Mouse (Mus musculus) urinary bladder, postnatal 14 days (tissue): ENCODE measurements around the gene Ccin.

Source experiments
- DNase-seq: peaks from one replicate; pipeline ENCODE4 v3.0.0; 2021; ENCODE audit warnings: low spot score

The Ccin gene

DNA sequence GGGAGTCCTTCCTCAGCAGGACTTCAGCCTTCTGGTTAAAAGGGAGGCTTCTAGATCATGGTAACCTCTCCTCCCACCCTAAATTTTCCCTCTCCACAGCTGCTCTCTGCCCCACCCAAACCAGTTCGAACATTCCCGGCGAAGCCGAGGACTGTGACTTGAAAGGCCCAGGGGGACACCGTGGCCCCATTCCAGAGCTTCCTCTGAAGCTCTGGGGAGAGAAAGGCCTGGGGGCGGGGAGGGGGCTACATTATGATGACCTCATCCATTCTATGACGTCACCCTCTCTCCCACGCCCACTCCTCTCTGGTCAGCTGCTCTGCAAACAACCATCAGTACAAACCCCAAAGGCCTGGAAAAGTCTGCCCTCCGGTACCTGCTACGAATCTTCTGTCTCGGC, at the start of gene Ccin:
Ccin (plus strand) TSS at position 303 of the 400 bp plus-strand sequence.
- no peak for DNase-seq

DNA sequence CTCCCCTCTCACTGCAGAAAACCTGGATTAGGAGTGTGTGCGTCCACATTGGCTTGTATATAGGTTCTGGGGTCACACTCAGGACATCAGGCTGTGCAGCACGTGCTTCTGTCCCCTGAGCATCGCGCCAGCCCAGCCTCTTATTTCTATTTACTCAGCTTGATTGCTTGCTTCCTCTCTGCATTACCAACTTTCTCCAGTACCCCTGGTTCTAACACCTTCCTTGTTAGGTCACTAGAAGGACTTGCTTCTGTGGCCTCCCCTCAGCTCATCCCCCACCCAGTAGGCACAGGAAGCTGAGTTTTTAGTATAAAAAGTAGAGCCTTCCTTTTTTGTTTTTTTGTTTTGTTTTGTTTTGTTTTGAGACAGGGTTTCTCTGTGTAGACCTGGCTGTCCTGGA, 47.1 kb upstream of the Ccin start:
- DNase-seq: no peak

DNA sequence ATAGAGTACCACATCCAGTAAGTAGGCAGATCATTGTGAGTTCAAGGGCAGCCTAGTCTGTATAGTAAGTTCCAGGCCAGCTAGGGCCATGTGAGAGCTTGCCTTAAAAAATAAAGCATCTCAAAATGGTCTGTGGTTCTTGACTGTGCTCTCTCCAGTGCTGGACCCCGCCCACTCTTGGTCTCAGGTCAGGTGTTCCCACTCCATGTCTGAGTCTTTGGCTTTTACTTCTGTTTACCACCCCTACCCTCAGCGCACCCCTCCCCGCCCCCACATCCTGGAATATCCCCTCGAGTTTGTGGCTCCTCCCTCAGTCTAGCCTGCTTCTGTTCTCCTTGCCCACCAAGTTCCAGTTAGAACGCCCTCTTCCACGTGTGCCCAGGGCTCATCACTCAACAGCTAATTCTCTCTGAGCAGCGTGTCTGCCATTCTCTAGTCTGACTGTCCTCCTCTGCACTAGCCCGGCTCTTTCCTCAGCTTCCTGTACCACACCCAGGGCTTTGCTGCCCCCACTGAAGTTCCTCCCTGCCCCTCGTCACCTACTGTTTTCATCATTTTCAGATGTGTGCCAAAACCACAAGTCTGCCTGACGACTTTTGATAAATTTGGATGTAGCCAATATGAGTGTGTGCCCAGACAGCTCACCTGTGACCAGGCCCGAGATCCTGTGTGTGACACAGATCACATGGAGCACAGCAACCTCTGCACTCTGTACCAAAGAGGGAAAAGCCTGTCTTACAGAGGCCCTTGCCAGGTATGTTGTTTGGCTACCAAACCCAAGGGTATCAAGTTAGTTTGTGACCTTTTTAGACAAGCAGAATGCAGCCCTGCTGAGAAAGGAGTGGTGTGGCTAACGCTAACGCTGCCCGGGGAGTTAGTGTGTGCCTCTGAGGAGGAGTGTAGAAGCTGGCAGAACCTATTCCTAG, 46.3 kb upstream of the Ccin start:
- DNase-seq: no peak

DNA sequence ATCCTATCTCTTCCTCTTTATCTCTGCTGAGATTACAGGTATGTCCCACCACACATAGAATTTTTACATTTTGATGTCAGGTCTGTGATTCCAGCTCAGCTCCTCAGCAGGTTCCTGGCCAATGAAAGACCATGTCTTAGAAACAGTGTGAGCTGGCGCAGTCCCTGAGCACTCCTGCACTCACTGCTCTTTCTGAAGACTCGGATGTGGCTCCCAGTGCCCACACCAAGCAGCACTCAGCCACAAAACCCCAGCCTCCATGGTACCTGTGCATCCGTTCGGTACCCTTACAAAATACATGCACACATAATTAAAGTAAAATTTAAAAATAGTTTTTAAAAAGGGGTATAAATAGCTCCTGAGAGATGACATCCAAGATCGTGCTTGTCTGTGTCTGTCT, 42.0 kb upstream of the Ccin start:
- DNase-seq: no peak

DNA sequence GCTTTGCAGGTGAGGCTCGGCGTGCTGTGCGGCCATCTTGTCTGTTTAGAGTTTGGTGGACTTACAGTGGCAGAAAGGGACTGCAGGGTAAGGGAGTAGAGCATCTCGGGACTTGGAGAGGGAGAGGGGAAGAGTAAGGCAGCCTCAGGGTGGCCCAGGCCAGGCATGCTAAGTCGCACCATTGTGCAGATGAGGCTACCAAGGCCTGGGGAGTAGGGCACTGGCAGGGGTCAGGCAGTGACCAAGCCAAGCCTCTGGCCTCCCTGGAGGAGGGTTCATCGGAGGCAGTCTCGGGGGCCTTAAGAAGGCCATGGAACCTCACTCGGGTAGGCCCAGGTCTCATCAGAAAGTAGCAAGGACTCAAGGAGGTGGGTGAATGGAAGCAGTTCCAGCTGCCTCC, 40.9 kb upstream of the Ccin start:
- no peak for DNase-seq

DNA sequence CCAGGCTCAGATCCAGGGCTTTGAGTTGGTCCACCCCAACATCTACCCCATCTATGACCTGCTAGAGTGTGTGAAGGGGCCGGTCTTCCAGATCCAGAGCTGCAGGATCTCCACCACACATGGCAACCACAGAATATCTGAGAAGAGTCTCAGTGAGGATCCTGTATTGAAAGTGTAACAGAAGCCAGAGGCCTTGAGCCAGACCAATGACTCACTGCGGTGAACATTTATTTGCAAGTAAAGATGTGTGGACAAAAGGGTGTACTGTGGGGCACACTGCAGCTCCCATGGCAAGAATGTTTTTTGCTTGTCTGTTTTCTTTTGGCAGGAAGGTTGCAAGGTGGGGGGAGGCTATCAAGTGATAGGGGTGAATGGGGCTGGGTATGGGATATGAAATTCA, 35.7 kb upstream of the Ccin start:
- DNase-seq: no peak

DNA sequence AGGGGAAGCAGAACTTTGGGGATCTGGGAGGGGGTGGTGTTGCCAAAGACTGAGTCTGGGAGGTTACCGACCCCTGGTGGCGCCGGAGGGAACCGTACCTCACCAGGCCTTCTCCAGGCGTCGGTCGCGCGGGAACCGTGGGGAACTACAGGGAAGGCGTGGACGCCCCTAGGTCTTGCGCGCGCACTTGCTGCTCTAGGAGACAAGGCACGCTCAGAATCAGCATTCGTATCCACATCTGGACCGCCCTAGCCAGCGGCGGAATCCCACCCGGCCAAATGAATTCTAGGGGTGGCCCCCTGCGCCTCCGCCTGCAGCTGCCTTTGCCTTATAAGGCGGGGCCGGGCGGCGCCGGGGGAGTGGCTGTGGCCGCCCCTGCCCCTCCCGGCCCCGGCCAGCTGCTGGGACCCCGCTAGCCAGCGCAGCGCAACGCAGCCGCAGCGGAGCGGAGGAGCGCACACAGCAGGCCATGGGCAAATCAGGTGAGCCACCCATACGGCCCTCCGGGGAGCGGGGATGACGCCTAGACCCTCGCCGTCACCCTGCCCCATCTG, 25.9 kb upstream of the Ccin start, which contains the start of gene Glipr2:
Glipr2 (plus strand) TSS at position 110 of the 554 bp plus-strand sequence.
- peak; percentile 83 for DNase-seq

DNA sequence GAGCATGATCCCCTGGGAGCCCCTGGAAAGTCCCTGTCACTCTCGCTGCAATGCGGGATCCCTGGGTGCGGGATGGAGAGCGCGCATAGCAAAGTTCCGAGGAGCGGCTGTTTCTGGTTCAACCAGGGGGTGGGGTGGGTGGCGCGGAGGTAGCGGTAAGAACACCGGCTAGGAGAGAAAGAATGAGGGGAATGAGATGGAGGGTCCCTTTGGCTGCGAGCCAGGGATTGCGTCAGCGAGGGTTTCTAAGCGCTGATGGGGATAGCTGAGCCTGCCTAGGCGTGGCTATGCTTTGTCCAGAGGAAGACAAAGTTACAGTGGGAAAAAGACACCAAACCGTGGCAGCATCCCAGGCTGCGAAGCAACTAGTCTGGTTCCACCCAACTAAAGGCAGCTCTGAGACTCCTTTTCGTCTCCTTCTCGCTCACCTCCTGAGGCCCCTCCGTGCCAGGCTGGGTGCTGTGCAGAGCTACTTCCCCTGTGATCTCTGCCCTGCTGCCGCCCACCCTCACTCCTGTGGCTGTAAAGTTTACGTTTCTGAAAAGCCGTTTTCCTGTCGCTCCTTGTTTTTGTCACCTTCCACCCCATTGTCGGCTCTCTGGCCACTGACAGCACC, 25.3 kb upstream of the Ccin start:
- peak; percentile 60 for DNase-seq

DNA sequence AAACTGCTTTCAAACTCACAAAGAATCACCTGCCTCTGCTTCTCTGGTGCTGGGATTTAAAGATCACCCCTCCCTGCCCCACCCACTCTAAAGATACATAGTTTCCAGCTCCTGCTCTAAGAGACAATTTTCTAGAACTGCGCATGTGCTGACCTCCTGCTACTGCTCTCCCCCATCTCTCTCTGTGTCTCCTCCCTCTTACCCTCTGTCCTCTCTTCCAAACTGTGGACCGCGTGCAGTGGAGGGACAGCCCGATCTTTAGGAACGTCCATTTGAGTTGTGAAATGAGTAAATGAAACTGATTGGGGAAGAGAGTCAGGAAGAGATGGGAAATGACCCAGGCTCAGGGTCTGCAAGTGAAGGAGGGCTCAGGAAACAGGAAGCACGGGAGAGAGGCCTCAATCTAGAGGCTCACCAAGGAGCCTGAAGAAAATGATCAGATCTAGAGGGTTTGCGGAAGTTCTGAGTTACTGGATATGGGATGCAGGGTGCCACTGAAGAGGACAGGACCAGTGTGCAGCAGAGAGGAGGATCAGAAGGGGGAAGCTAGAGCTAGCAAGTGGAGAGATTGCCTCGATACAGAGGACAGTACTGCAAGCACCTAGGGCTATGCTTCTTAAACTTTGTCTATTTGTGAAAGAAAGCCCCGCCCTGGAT, 23.6 kb upstream of the Ccin start:
- no peak for DNase-seq

DNA sequence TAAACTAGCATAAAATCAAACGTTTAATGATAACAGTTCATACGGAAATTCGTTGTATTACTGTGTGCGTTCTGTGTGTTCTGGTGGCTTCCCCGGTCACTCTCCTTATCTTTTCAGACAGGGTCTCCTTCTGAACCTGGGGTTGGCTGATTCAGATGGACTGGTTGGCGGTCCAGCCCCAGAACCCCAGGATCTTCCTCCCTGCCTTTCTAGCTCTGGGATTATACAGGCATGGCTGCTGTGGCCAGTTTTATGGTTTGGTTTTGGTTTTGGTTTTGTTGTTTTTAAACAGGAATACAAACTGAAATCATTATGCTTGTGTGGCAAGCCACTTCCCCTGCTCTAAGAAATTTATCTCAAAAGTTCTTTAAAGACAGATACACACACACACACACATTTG, 23.1 kb upstream of the Ccin start:
- DNase-seq: no peak

DNA sequence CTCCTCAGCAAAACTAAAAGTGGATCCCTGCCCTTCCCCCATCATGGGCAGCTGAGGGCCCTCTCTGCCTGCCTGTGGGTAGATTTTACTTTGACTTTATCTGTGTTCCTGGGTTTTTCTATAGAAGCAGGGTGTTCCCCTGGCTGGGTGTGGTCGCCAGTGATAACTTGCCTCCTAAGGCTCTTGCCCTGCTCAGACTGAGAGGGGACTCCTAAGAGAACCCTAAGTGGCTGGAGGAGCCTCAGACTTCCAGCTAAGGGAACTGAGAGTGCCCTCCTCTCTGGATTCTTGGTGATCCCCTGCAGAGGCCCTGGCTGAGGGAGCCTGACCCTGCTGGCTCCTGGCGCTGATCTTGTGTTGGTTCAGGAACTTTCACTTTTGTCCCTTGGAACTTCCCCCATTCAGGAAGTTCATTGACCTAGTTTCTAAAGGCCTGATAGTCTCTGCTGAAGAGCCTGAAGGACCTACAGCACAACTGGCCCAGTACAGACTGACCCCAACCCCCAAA, 18.9 kb upstream of the Ccin start:
- DNase-seq: no peak

DNA sequence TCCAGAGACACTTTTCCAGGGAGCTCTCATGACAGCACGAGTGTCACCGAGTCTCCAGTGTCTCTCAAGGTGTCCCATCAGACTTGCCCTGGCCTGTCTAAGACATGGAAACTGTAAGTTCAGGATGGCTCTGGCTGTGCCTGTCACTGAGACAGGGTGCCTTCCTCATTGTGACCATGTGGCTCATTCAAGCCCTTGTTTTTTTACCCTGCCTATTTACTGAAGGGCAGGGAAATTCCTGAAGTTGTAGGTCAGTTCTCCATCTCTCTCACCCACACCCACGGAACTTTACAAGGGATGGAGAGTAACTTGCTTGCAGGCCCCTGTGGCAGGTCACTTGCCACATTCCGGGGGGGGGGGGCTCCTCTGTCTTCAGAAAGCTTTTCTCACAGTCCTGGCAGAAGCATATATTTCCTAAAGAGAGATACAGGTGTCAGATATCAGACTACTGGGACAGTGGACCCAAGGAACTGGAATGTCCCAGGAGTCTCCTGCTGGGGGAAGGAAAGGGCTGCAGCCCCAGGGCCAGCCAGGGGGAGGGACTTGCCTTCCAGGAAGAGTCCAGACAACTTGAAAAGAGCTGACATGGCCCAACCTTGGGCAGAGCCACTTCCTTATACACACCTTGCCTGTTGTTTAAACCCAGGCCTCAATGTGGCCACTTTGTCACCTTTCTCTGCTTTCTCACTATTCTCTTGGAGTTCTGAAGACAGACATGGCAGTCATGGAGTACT, 18.2 kb upstream of the Ccin start:
- no peak for DNase-seq

DNA sequence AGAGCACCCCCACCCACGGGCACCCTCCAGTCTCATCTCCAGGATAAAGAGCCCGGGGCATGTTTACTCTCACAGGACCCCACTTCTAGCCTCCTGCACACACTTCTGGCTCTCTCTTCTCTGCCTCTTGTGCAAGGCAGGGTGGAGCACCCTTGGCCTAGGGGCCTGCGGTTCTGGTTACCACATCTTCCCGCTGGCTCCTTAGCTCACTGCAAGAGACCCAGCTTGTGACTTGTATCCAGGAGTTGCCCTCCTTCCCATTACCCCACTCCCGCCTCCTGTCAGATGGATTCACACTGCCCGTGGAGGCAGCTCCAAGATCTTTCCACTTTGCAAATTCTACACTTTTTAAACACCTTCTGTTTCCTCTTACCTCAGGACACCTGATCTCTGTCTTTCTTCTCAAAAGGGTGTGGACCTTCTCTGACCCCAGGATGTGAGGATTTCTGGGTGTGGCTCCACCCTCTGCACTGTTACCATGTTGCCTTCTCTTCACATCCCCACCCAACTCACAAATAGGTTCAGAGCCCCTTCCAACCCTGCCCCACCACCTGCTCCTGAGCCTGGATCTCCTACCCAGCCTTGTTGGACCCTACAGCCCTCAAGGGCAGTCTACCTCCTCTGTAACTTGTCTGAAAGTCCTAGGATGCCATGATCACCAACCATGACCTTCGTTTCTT, 17.3 kb upstream of the Ccin start:
- no peak for DNase-seq

DNA sequence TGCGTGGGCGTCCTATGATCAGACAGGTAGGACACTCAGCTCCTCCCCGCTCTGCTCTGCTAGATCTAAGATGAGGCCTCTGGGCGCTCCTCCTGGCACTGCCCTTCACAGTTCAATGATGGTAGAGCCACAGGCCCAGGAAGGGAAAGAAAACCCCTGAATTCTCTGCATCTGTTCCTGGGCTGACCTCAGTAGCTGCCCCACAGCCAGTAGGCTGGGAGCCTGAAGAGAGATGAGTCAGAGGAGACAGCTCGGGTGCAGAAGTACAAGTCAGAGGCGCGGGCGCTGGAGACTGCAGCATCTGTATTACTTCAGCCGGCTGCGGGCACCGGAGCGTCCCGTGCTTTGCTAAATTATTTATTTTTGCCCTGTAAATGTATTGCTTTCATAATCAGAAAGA, 14.6 kb upstream of the Ccin start:
- DNase-seq: peak; percentile 82

DNA sequence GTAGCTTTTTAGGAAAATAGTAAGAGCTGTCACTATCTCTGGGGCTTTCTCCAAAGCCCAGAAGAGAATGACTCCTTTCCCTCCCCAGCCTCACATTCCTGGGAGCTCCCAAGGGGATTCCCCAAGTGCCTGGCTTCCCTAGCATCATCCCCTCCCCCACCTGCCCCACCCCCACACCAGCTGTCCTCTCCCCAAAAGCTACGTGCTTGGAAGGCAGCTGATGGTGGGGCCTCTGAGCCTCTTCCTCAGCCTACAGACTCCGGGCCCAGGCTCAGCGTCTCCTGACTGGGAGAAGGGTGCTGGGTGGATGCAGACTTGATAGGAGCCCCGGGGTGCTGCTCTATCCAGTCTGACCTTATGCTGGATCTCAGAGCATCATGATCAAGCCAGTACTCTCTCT, 13.9 kb upstream of the Ccin start:
- DNase-seq: no peak

DNA sequence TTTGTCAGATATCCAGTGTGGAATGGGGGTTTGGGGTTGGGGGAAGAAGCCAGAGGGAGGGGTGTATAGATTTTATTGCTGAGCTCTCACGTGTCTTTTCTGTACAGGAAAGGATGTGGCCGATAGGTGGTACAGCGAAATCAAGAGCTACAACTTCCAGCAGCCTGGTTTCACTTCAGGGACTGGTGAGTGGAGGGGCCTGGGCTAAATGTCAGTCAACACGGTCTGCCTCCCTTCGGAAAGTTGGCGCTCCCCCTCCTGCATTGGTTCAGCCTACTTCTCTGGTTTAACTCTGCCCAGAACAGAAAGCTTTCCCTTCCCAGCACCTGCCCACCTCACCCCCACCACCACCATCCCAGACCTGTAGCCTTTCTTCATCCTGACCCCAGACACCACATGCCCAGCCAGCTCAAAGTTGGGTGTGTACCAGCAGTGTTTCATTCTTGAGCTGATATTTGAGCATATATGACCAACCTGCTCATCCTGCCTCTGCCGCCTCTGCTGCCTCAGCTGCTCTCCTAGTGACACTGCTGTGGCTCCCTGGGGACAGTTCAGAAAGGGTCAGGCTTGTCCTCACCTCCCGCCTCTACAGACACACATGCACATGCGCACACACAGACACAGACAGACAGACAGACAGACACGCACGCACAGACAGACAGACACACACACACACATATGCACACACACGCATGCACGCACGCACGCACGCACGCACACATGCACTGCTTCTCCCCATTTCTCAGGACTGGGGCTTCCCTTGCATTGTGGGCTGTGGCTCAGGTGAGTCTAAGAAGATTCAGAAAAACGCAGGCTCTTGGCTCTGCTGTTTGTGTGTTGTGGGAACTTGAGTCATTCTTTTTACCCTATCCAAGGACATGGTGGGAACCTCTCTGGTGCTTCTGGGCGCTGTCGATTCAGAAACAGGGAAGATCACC, 12.6 kb upstream of the Ccin start:
- no peak for DNase-seq

DNA sequence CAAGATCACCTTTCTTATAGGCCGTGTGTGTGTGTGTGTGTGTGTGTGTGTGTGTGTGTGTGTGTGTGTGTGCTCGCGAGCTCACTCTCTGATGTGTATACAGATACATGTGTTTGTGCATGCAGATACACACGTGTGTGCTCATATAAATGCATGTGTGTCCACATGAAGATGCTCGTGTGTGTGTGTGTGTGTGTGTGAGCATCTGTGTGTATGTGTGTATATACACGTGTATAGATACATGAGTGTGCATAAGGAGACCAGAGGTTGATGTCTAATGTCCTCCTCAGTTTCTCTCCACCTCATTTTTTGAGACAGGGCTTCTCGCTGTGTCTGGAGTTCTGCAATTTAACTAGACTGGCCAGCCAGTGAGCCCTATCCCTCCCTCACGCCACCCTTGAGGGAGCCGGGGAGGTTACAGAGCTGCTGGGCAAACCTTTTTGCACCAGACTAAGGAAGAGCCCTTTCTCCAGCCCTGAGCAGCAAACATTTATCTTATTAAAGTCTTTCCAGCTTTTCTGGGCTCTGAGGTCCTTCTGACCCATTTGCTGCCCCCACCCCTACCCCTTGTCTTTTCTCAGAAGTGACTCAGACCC, 11.6 kb upstream of the Ccin start:
- DNase-seq: no peak

DNA sequence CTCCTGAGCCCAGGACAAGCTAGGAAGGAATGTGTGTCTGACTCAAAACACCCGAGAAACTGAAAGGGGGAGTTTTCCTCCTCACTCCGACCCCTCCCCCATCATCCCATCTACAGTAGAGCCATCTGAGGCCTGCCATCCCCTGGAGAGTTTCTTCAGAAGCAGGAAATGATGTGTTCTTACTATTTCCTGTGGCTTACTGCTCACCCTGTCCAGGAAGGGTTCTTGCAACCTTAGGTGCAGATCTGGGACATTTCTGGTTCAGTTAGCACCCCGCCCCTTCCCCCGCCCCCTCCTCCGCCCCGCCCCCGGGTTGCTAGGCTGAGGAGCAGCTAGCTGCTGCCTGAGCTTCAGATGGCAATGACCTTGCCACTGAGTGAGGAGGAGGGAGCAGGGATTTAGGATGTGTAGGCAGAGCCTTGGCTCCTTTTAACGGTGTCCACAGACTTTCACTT, 11.1 kb upstream of the Ccin start:
- DNase-seq: peak; percentile 35

DNA sequence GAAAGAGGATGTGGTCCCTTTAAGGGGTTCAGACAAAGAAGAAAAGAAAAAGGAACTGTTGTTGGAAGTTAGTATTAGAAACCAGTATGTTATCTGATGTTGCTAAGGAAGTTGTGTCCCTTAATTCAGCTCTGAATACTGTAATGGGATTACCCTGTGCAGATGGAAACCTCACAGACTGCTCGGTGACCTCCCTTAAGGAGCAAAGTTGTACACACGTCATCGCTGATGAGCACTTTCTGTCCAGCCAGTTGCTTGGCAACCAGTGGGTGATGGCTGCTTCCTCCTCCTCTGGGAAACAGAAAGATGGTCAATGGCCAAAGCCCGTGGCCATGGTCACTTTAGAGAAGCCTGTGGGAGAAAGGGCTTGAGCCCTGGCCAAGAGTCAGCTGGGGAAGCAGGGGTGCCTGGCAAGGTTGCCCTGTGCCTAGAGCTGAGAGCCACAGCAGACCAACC, 9.7 kb upstream of the Ccin start:
- no peak for DNase-seq
